Mouse (Mus musculus): ENCODE measurements at regions not wholly inside any gene's neighbourhood (a gene's known extent, or its start where the extent isn't known, plus 50 kb on each side); places are given as distances from the start of the nearest gene placed in this dataset.

DNA sequence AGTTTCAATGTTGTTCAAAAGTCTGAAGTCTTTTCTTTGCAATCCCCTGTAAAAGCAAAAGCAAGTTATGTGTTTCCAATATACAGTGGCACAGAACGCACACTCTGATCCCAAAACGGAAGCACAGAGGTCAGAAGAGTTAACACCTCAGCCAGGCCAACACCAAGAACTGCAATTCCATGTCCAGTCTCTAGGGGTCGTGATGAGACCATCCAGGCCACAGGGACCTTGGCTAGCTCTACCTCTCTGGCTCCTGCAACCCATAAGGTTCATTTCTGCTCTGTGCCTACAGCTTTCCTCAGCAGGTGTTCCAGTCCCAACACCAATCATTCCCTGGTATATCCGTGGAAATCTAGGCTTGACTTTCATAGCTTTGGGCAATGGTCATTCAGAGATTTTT is 243.6 kb downstream of the Drd1 start:
- no peaks in the 10 kb centered on the region for H3K36me3 ChIP-seq (ENCODE audit: control insufficient read depth, insufficient read depth, low read length)
- no peaks in the 10 kb centered on the region for H3K79me2 ChIP-seq (replicated peaks; ENCODE audit: control insufficient read depth, insufficient read depth, low read length)
- no peak overlapping the region for H3K4me3 ChIP-seq
- peak; percentile 44 to 49 for DNase-seq
- no peak overlapping the region for H3K9ac ChIP-seq (ENCODE audit: low read depth, low read length)
- H3K27me3 ChIP-seq (ENCODE audit: control insufficient read depth, insufficient read depth, low read length): no peaks in the 10 kb centered on the region
- 29% methylated on average over 4 of the region's 4 CpGs for WGBS
- H3K4me1 ChIP-seq (ENCODE audit: control insufficient read depth, insufficient read depth, low read length): no peaks in the 10 kb centered on the region
- intact Hi-C loops (cut with DNase I): loop anchor here (1.0 to 2.0 kb wide), 2 partner anchors 243 to 251 kb away; partner anchors contain the start of gene Drd1
- TF ChIP-seq EP300 (IDR thresholded peaks at IDR 0.05; ENCODE audit: insufficient read depth, low read depth, low read length) (peak; percentile 74; the same call in 1 of the 2 replicates), POLR2A (IDR thresholded peaks at IDR 0.05; ENCODE audit: insufficient read depth, low read depth, low read length) (no peak), CTCF (IDR thresholded peaks at IDR 0.05) (peak; percentile 92)
- no peak overlapping the region for H3K27ac ChIP-seq

DNA sequence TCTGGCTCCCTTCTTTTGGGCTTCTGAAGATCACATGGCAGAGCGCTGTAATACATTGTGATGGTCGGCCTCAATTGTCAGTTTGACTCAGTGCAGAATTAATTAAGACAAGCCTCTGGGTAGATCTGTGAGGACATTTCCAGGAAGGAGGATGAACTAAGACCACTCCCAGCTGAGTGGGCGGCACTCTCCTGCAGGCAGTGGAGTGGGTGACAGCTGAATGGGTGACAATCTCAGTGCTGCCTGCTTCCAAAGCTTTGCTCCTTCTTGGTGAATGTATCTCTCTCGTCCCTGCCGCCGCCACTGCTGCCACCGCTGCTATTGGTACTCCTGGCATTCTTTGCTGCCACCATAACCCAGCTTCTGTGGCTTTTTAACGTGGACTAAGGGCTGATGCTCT is 244.4 kb downstream of the Drd1 start:
- intact Hi-C loops (cut with DNase I): no loop called here
- Histone ChIP-seq H3K4me1 (ENCODE audit: control insufficient read depth, insufficient read depth, low read length) (no peaks in the 10 kb centered on the region), H3K27me3 (ENCODE audit: control insufficient read depth, insufficient read depth, low read length) (no peaks in the 10 kb centered on the region)

DNA sequence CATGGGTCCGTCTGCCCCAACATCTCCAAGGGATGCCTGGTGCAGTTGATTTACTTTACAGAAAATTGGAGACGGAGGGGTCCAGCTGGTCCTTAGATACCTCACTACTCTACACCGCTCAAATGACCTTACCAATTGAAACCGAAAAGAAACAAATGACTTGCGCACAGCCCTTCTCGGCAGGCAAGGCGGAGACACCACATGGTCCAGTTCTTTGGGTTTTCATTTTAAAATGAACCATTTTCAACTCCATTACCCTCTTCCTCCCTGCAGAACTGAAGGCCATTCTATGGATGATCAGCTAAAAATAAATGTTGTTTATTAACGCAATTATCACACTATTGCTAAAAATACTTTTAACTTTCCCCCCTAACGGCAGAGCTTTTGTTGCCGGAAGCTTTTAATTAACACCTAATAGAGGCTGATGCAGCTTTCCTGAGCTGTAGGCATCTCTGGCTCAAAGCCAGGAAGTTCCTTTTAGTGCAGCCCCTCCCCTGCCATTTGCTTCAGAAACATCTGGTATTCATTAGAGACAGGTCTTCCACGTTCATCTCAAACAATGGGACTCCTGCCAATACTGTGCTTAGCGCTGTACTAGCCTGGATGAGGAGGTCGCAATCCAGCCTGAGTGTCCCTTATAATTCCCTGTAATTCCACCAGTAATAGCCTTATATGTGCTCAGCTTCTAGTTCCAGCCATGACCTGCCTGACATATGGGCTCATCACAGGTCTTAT is 247.5 kb downstream of the Drd1 start:
- Histone ChIP-seq H3K27me3 (ENCODE audit: control insufficient read depth, insufficient read depth, low read length) (no peaks in the 10 kb centered on the region), H3K27ac (no peak overlapping the region), H3K4me3 (no peak overlapping the region), H3K36me3 (ENCODE audit: control insufficient read depth, insufficient read depth, low read length) (no peaks in the 10 kb centered on the region), H3K9ac (ENCODE audit: low read depth, low read length) (no peak overlapping the region), H3K4me1 (ENCODE audit: control insufficient read depth, insufficient read depth, low read length) (no peaks in the 10 kb centered on the region), H3K79me2 (replicated peaks; ENCODE audit: control insufficient read depth, insufficient read depth, low read length) (no peaks in the 10 kb centered on the region)
- intact Hi-C loops (cut with DNase I): no loop called here
- WGBS: 43% methylated on average over 13 of the region's 13 CpGs
- no peak for DNase-seq
- no peak for TF ChIP-seq EP300 (IDR thresholded peaks at IDR 0.05; ENCODE audit: insufficient read depth, low read depth, low read length)

More for the DNA sequence above, 244.4 kb downstream of the Drd1 start:
- 68% methylated on average over 8 of the region's 8 CpGs for WGBS
- no peak overlapping the region for H3K4me3 ChIP-seq
- TF ChIP-seq CTCF (IDR thresholded peaks at IDR 0.05): no peak
- TF ChIP-seq POLR2A (IDR thresholded peaks at IDR 0.05; ENCODE audit: insufficient read depth, low read depth, low read length): no peak
- no peak for TF ChIP-seq EP300 (IDR thresholded peaks at IDR 0.05; ENCODE audit: insufficient read depth, low read depth, low read length)
- H3K27ac ChIP-seq: no peak overlapping the region
- no peaks in the 10 kb centered on the region for H3K36me3 ChIP-seq (ENCODE audit: control insufficient read depth, insufficient read depth, low read length)
- no peak for DNase-seq
- no peaks in the 10 kb centered on the region for H3K79me2 ChIP-seq (replicated peaks; ENCODE audit: control insufficient read depth, insufficient read depth, low read length)
- no peak overlapping the region for H3K9ac ChIP-seq (ENCODE audit: low read depth, low read length)

DNA sequence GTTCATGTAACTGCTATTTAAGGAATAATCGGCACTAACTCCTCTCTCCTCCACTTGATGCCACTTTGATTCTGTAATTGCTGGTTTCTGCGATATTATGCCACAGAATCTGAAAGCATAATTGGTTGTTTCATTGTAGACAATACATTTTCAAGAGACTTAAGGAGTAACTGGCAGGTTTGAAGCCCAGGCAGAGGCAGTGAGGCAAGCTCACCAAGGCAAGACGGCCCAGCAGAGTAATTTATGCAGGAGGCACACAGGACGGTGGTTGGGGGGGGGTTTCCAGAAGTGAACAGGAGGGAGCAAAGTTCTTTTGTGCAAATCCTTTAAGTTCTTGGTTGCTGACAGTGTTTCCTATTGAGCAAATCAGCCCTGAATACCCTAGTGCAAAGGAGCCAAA is 249.6 kb downstream of the Drd1 start:
- no peaks in the 10 kb centered on the region for H3K79me2 ChIP-seq (replicated peaks; ENCODE audit: control insufficient read depth, insufficient read depth, low read length)
- no peak overlapping the region for H3K27ac ChIP-seq
- H3K4me1 ChIP-seq (ENCODE audit: control insufficient read depth, insufficient read depth, low read length): no peaks in the 10 kb centered on the region
- no peak overlapping the region for H3K4me3 ChIP-seq
- H3K9ac ChIP-seq (ENCODE audit: low read depth, low read length): no peak overlapping the region
- intact Hi-C loops (cut with DNase I): no loop called here
- 81% methylated on average over 4 of the region's 4 CpGs for WGBS
- no peaks in the 10 kb centered on the region for H3K27me3 ChIP-seq (ENCODE audit: control insufficient read depth, insufficient read depth, low read length)
- H3K36me3 ChIP-seq (ENCODE audit: control insufficient read depth, insufficient read depth, low read length): no peaks in the 10 kb centered on the region
- DNase-seq: no peak
- TF ChIP-seq EP300 (IDR thresholded peaks at IDR 0.05; ENCODE audit: insufficient read depth, low read depth, low read length) (no peak), POLR2A (IDR thresholded peaks at IDR 0.05; ENCODE audit: insufficient read depth, low read depth, low read length) (no peak), CTCF (IDR thresholded peaks at IDR 0.05) (no peak)

DNA sequence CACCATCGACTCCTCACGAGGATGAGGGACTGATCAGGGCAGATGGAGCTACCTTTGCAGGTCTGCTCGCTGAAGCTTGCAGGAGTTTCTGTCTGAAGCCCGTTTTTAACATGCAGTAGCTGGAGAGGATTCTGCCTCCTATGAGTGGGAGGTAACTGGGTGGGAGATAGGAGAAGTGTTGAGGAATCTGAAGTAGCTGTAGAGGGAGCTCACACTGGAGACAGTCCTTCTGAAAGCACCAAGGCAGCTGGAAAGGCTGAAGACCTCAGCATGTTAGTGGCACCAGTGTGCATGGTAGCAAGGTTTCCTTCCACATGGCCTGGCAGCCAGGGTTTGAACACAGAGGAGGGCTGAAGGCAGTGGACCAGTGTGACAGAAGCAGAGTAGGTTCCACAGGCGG is 254.5 kb downstream of the Drd1 start:
- intact Hi-C loops (cut with DNase I): no loop called here
- WGBS: 75% methylated on average over 5 of the region's 5 CpGs

DNA sequence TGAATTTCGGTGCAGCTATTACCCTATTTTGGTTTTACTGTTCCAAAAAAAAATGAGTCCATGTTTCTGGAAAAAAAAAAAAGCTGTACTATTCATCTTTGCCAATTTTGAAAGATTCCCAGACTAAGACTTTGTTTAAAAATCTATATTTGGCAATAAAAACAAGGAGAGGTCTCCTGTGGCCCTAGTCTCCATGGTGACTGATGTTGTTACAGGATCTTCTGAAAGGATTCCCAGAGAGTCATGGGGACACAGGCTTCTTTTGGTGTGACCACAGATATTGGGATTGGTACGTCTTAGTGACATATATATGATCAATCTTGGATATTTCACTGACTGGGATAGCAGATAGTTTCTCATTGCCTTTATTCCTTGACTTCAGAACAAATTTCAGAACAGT is 266.7 kb downstream of the Drd1 start:
- Histone ChIP-seq H3K27me3 (ENCODE audit: control insufficient read depth, insufficient read depth, low read length) (no peaks in the 10 kb centered on the region), H3K4me3 (no peak overlapping the region), H3K27ac (peak overlapping the region; percentile 68), H3K79me2 (replicated peaks; ENCODE audit: control insufficient read depth, insufficient read depth, low read length) (no peaks in the 10 kb centered on the region), H3K4me1 (ENCODE audit: control insufficient read depth, insufficient read depth, low read length) (no peaks in the 10 kb centered on the region), H3K36me3 (ENCODE audit: control insufficient read depth, insufficient read depth, low read length) (no peaks in the 10 kb centered on the region), H3K9ac (ENCODE audit: low read depth, low read length) (no peak overlapping the region)
- intact Hi-C loops (cut with DNase I): no loop called here
- WGBS: 60% methylated on average over 2 of the region's 2 CpGs
- no peak for TF ChIP-seq EP300 (IDR thresholded peaks at IDR 0.05; ENCODE audit: insufficient read depth, low read depth, low read length)
- TF ChIP-seq CTCF (IDR thresholded peaks at IDR 0.05): no peak
- no peak for TF ChIP-seq POLR2A (IDR thresholded peaks at IDR 0.05; ENCODE audit: insufficient read depth, low read depth, low read length)
- DNase-seq: peak in 1 of 2 experiments; percentile 12

More for the DNA sequence above, 254.5 kb downstream of the Drd1 start:
- Histone ChIP-seq H3K4me1 (ENCODE audit: control insufficient read depth, insufficient read depth, low read length) (no peaks in the 10 kb centered on the region), H3K9ac (ENCODE audit: low read depth, low read length) (no peak overlapping the region), H3K36me3 (ENCODE audit: control insufficient read depth, insufficient read depth, low read length) (no peaks in the 10 kb centered on the region), H3K27me3 (ENCODE audit: control insufficient read depth, insufficient read depth, low read length) (no peaks in the 10 kb centered on the region), H3K79me2 (replicated peaks; ENCODE audit: control insufficient read depth, insufficient read depth, low read length) (no peaks in the 10 kb centered on the region), H3K4me3 (no peak overlapping the region), H3K27ac (no peak overlapping the region)
- DNase-seq: no peak
- TF ChIP-seq EP300 (IDR thresholded peaks at IDR 0.05; ENCODE audit: insufficient read depth, low read depth, low read length) (no peak), CTCF (IDR thresholded peaks at IDR 0.05) (no peak), POLR2A (IDR thresholded peaks at IDR 0.05; ENCODE audit: insufficient read depth, low read depth, low read length) (no peak)

Measured in heart, adult 2 months (tissue).